Mouse (Mus musculus): ENCODE results near the gene 4430402I18Rik. TPM values are rescaled to one million over a fixed set of nuclear protein-coding genes. Genes with fewer than 3 reads are reported as not detected.

The 4430402I18Rik gene
- total and polyA plus RNA-seq, 2 experiments from 2014 or later = 2.1 to 4.7 TPM

GRCm38 (mm10) chr19:28946782-28947181, 20.8 kb downstream of the 4430402I18Rik start:
- TF ChIP-seq CTCF (IDR thresholded peaks at IDR 0.05; ENCODE audit: low read depth) = no peak
- Histone ChIP-seq H3K36me3 (ENCODE audit: insufficient read depth) (no peaks in the 10 kb centered on the region), H3K9ac (no peak overlapping the region), H3K4me1 (ENCODE audit: insufficient read depth) (no peaks in the 10 kb centered on the region), H3K4me2 (ENCODE audit: low read depth) (no peak overlapping the region), H3K27ac (ENCODE audit: low read depth, low read length) (no peak overlapping the region), H3K4me3 (ENCODE audit: low read depth, low read length) (no peak overlapping the region), H3K9me3 (ENCODE audit: low read length) (no peaks in the 10 kb centered on the region), H3K27me3 (ENCODE audit: insufficient read depth, low read length) (no peaks in the 10 kb centered on the region)
- no peak for ATAC-seq
- 47% methylated on average over 4 of the region's 4 CpGs for WGBS
- no peak for DNase-seq

DNA sequence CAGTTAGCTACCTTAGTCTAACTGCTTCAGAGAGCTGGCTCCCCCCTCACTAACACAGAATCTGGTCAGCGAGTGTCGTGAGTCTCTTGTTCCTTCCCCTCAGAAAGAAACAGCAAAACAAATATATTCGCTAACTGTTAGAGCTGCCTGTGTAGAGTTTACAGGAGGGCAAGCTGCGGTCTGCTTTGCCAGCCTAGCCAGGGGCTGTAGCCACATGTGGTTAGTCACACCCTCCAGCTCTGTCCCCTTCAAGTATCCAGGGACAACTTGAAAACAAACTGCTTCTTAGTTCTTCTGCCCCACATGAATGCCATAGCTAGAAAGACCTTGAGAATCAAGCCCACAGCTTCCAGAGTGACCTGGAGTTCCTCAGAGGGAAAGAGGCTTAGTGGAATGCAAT, 26.3 kb downstream of the 4430402I18Rik start:
- H3K36me3 ChIP-seq (ENCODE audit: insufficient read depth) = no peaks in the 10 kb centered on the region
- no peak overlapping the region for H3K27ac ChIP-seq (ENCODE audit: low read depth, low read length)
- H3K9ac ChIP-seq = no peak overlapping the region
- no peak for ATAC-seq
- no peaks in the 10 kb centered on the region for H3K4me1 ChIP-seq (ENCODE audit: insufficient read depth)
- 74% methylated on average over 4 of the region's 4 CpGs for WGBS
- H3K4me3 ChIP-seq (ENCODE audit: low read depth, low read length) = no peak overlapping the region
- H3K27me3 ChIP-seq (ENCODE audit: insufficient read depth, low read length) = no peaks in the 10 kb centered on the region
- H3K4me2 ChIP-seq (ENCODE audit: low read depth) = no peak overlapping the region
- H3K9me3 ChIP-seq (ENCODE audit: low read length) = no peaks in the 10 kb centered on the region
- TF ChIP-seq CTCF (IDR thresholded peaks at IDR 0.05; ENCODE audit: low read depth) = no peak
- DNase-seq = no peak

DNA sequence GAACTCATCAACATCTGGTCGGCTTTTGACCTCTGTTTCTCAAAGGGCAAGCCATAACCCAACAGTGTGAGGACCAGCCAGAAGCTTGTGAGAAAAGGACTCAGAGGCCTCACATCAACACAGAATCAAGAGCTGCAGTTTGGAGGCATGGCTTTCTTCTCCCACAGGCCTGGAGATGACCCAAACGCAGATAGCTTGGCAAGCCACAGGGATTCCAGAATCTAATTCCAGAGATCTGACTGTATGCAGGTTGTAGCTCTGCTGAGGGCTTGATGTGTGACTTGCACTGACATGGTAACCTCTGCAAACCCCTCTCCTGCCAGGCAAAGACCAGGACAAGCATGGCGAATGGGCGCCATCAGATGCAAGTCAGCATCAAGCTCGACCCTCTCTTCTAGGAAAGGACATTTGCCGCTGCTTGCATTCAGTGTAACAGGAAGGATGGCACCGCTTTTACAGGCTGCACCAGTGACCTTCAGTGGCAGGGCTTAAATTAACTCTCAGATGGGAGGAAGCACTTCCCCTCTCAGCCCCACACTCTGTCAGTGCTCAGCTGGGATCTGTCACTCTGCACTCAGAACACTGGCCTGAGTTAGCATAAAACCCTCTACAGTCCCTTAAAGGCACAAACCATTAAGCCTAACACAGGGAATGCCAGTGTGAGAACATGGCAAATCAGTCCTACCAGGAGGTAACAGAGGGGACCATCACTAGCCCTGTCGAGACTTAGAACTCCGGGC, 27.3 kb downstream of the 4430402I18Rik start:
- Histone ChIP-seq H3K9me3 (ENCODE audit: low read length) (no peaks in the 10 kb centered on the region), H3K9ac (no peak overlapping the region), H3K27ac (ENCODE audit: low read depth, low read length) (no peak overlapping the region), H3K4me2 (ENCODE audit: low read depth) (no peak overlapping the region), H3K36me3 (ENCODE audit: insufficient read depth) (no peaks in the 10 kb centered on the region), H3K27me3 (ENCODE audit: insufficient read depth, low read length) (no peaks in the 10 kb centered on the region), H3K4me3 (ENCODE audit: low read depth, low read length) (no peak overlapping the region), H3K4me1 (ENCODE audit: insufficient read depth) (no peaks in the 10 kb centered on the region)
- 80% methylated on average over 9 of the region's 9 CpGs for WGBS
- DNase-seq (no peak), ATAC-seq (no peak)
- TF ChIP-seq CTCF (IDR thresholded peaks at IDR 0.05; ENCODE audit: low read depth) = no peak

DNA sequence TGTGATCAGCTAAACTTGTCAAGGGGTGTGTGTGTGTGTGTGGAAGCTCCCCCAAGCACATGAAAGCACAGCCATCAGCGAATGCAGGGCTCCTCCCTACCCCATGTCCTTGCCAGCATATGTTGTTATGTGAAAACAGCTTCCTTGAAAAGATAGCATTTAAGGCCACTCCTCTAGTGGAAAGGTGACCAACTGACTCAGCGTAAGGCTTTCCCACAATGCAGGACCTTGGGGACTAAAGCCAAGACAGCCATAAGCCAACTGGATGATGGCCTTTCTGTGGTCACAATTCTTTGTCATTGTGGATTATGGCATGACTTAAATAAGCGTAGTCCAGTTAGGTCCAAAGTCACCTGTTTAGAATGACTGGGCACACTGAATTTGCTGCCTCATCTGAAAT, 32.7 kb downstream of the 4430402I18Rik start:
- no peak overlapping the region for H3K9ac ChIP-seq
- TF ChIP-seq CTCF (IDR thresholded peaks at IDR 0.05; ENCODE audit: low read depth) = no peak
- WGBS = 85% methylated on average over 3 of the region's 3 CpGs

DNA sequence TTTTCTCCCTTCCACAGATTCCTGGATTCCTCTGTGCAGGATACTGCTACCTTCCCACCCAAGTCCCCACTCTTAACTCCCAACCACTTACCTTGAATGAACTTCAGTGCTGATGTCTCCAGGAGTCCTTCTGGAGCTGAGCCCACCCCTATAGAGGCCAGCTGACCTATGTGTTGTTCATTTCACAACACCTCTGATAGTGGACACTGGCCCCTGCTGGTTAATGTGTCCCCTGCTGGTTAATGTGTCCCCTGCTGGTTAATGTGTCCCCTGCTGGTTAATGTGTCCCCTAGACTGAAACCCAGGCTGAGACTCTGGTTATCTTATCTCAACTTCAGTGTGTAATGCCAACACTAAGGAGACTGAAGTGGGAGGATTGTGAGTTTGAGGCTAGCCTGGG, 38.6 kb downstream of the 4430402I18Rik start:
- no peaks in the 10 kb centered on the region for H3K36me3 ChIP-seq (ENCODE audit: insufficient read depth)
- no peak overlapping the region for H3K4me3 ChIP-seq (ENCODE audit: low read depth, low read length)
- no peaks in the 10 kb centered on the region for H3K9me3 ChIP-seq (ENCODE audit: low read length)
- H3K27me3 ChIP-seq (ENCODE audit: insufficient read depth, low read length) = no peaks in the 10 kb centered on the region
- H3K4me1 ChIP-seq (ENCODE audit: insufficient read depth) = no peaks in the 10 kb centered on the region
- ATAC-seq (no peak), DNase-seq (no peak)
- H3K9ac ChIP-seq = no peak overlapping the region
- no peak overlapping the region for H3K4me2 ChIP-seq (ENCODE audit: low read depth)
- H3K27ac ChIP-seq (ENCODE audit: low read depth, low read length) = no peak overlapping the region
- no peak for TF ChIP-seq CTCF (IDR thresholded peaks at IDR 0.05; ENCODE audit: low read depth)

More for the DNA sequence above, 32.7 kb downstream of the 4430402I18Rik start:
- Histone ChIP-seq H3K4me2 (ENCODE audit: low read depth) (no peak overlapping the region), H3K4me1 (ENCODE audit: insufficient read depth) (no peaks in the 10 kb centered on the region), H3K27ac (ENCODE audit: low read depth, low read length) (no peak overlapping the region), H3K4me3 (ENCODE audit: low read depth, low read length) (no peak overlapping the region), H3K36me3 (ENCODE audit: insufficient read depth) (no peaks in the 10 kb centered on the region), H3K9me3 (ENCODE audit: low read length) (no peaks in the 10 kb centered on the region), H3K27me3 (ENCODE audit: insufficient read depth, low read length) (no peaks in the 10 kb centered on the region)
- DNase-seq = no peak
- ATAC-seq = no peak

DNA sequence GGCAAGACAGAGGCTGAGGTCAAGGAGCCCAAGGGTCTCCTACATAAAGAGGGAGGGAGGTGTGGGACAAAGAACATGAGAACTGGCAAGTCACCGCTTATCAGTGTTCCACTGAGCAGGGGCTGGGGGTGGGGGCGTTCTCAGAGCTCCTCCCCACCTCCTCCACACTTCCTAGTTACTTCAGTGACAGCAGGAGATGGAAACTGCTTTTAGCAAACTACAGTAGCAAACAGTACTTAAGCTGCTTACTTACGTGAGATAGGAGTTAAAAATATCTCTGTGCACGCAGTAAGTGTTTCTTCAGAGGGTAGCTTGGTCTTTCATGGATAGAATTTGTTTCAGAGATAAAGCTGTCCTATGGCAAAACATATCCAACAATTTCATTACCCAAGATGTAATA, 40.2 kb downstream of the 4430402I18Rik start:
- Histone ChIP-seq H3K4me1 (ENCODE audit: insufficient read depth) (no peaks in the 10 kb centered on the region), H3K9ac (no peak overlapping the region), H3K9me3 (ENCODE audit: low read length) (no peaks in the 10 kb centered on the region), H3K27ac (ENCODE audit: low read depth, low read length) (no peak overlapping the region), H3K27me3 (ENCODE audit: insufficient read depth, low read length) (no peaks in the 10 kb centered on the region), H3K36me3 (ENCODE audit: insufficient read depth) (no peaks in the 10 kb centered on the region), H3K4me3 (ENCODE audit: low read depth, low read length) (no peak overlapping the region), H3K4me2 (ENCODE audit: low read depth) (no peak overlapping the region)
- WGBS = 78% methylated on average over 4 of the region's 4 CpGs
- DNase-seq = no peak
- TF ChIP-seq CTCF (IDR thresholded peaks at IDR 0.05; ENCODE audit: low read depth) = no peak
- ATAC-seq = no peak

DNA sequence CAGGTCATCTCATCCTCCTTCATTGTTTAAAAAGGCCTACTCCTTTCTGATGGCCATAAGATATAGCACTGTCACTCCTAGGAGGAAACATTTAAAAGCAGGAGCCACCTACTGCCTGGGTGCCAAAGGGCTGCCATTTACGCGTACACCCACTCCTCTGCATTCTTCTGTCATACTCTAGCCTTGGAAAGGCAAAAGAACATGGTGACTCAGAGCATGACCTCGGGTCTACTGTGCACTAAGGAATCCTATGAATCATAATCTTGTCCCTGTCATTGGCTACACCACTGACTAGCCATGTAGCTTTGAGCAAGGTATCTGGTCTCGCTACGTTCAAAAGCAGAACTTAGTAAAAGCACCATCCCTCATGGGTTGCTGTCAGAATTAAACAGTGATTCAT, 41.2 kb downstream of the 4430402I18Rik start:
- H3K4me2 ChIP-seq (ENCODE audit: low read depth) = no peak overlapping the region
- no peaks in the 10 kb centered on the region for H3K9me3 ChIP-seq (ENCODE audit: low read length)
- no peak overlapping the region for H3K9ac ChIP-seq
- H3K4me1 ChIP-seq (ENCODE audit: insufficient read depth) = no peaks in the 10 kb centered on the region
- ATAC-seq = no peak
- no peaks in the 10 kb centered on the region for H3K27me3 ChIP-seq (ENCODE audit: insufficient read depth, low read length)
- no peak overlapping the region for H3K27ac ChIP-seq (ENCODE audit: low read depth, low read length)
- no peaks in the 10 kb centered on the region for H3K36me3 ChIP-seq (ENCODE audit: insufficient read depth)
- no peak for TF ChIP-seq CTCF (IDR thresholded peaks at IDR 0.05; ENCODE audit: low read depth)
- no peak overlapping the region for H3K4me3 ChIP-seq (ENCODE audit: low read depth, low read length)
- WGBS = 94% methylated on average over 5 of the region's 5 CpGs
- DNase-seq = no peak
